Mouse (Mus musculus) monocyte, adult 59 days (primary cell): ENCODE measurements around the gene Peg12. TPM values are rescaled to one million over a fixed set of nuclear protein-coding genes. Genes with fewer than 3 reads are reported as not detected.

ENCODE experiments used
- total RNA-seq, 2 experiments: library from RNA; stranded (reverse); gene quantifications; one replicate each; pipeline ENCODE4 v1.2.4; 2023

The Peg12 gene
- 1 to 10 TPM; 1.7 to 2.2 TPM for total RNA-seq

DNA sequence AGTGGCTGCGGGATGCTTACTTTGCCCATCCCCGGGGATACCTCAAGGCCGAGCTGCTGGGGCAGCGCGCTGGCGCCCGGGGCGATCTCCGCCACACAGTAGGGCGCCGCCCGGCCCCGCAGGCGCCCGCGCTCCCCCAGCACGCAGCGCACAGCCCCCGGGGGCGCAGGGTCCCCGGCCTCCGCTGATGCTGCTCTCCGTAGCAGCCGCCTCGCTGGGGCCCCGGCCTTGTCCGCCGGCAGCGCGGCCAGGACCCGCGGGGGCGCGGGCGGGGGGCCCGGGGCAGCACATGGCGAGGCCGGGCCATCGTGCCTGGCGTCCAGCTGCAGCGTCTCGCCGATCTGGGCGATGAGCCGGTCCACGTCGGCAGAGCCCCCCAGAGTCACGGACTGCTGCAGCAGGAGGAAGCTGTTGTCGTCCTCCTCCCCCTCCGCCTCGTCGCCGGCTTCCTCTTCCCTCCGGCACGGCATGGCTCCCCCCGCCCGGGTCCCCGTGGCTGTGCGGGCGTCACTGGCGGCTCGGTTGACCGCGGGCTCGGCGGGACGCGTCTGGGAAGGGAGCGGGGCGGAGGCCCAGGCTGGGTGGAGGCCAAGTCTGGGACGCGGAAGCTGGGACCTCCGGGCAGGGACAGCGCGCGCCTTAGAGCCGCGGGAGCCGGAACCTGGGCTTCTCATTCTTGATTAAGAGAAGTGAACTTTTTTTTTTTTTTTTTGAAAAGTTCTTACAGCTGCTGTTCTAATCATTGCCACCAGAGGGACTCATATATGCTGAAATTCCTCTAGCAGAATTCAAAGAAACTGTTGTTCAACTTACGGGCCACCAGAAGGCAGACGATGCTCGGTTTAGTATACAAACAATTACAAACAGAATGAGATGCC, at the start of gene Peg12:
TSS of gene Peg12 (minus strand) at position 633 of the 878 bp plus-strand sequence.

DNA sequence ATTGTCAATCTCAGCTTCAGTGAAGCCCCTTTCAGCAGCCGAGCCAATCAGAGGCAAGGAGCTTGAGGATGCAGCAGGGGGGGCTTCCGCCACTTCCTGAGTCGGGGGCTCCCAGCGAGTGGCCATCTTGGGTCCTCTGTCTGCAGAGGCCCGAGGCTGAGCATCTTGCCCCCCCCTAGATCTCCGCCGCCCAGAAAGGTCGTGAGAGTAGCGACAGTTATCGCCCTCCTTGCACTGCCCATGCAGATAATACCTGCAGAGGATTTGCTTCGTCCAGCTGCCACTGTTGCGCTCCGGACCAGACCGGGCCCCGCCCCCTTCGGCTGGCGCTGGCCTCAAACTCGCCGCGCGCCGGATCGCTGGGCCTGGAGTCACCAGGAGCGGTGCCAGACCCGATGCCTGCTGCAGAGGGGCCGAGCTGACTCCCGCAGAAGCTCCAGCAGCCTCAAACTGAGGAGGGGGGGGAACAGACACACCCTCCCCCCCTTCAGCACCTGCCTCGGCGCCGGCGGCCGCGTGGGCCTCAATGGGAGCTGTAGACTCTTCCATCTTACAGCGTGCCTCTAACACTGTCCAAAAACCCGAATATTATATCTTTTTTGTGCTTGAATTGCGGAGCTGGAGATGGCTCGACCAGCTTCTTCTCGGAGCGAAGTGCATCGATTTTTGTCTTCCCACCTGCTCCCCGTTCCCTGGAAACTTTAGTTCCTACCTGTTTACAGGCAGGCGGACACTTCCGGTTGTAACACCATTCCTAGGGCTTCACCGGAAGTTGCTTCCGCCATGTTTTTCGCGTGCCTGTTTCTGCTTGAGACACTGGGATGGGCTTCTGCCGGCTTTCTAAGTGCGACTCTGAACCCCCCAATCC, 44.6 kb downstream of the Peg12 start, which contains the start of gene Mkrn3:
TSS of gene Mkrn3 (minus strand) at position 647 of the 868 bp plus-strand sequence.

Other genes with a start within 250 kb of the Peg12 start
- under 1 TPM; 0.16 to 0.18 TPM for gene Ndn, start 117.9 kb downstream of the Peg12 start, total RNA-seq
- gene Magel2, start 87.5 kb downstream of the Peg12 start, total RNA-seq = not detected
- not detected for gene Mkrn3, start 44.4 kb downstream of the Peg12 start, total RNA-seq